Mouse (Mus musculus) kidney, embryonic 15.5 days (tissue): ENCODE measurements around the gene Scin. TPM values are rescaled to one million over a fixed set of nuclear protein-coding genes. Genes with fewer than 3 reads are reported as not detected.
A peak's percentile ranks its signal among the peaks of the same experiment; 100 is the strongest.

Source experiments
- ATAC-seq: fragments of 200-750 bp; cut with Nextera tagmentation; replicated peaks from 2 replicates; pipeline ENCODE4 v1.8.0; 2017; ENCODE audit warnings: moderate TSS enrichment; ENCODE audit not compliant: low FRiP score
- H3K27ac ChIP-seq: fragments of 300-500 bp; sonication (generic); 2 replicates; pipeline ENCODE4 v1.5.1; 2015; ENCODE audit warnings: mild to moderate bottlenecking, inconsistent platforms
- H3K27me3 ChIP-seq: fragments of 300-500 bp; sonication (generic); 2 replicates; pipeline ENCODE4 v1.6.1; 2015; ENCODE audit warnings: inconsistent platforms
- H3K36me3 ChIP-seq: fragments of 300-500 bp; sonication (generic); 2 replicates; pipeline ENCODE4 v1.6.1; 2015; ENCODE audit warnings: inconsistent platforms
- H3K4me1 ChIP-seq: fragments of 300-500 bp; sonication (generic); 2 replicates; pipeline ENCODE4 v1.6.1; 2015; ENCODE audit warnings: inconsistent platforms
- H3K4me2 ChIP-seq: fragments of 300-500 bp; sonication (generic); 2 replicates; pipeline ENCODE4 v1.6.1; 2015; ENCODE audit warnings: moderate library complexity, mild to moderate bottlenecking, inconsistent platforms
- H3K4me3 ChIP-seq: fragments of 300-500 bp; sonication (generic); replicated peaks from 2 replicates; pipeline ENCODE4 v1.5.1; 2015; ENCODE audit warnings: mild to moderate bottlenecking, inconsistent platforms
- H3K9ac ChIP-seq: fragments of 300-500 bp; sonication (generic); 2 replicates; pipeline ENCODE4 v1.6.1; 2015; ENCODE audit warnings: mild to moderate bottlenecking, inconsistent platforms
- H3K9me3 ChIP-seq: fragments of 300-500 bp; sonication (generic); replicated peaks from 2 replicates; pipeline ENCODE4 v1.6.1; 2016; ENCODE audit warnings: inconsistent platforms
- WGBS: fragments of 180-500 bp; shearing (Covaris S2); methylation state at CpG from one replicate; pipeline ENCODE4 v1.1.7; 2015; ENCODE audit warnings: mixed read lengths; 5-methylcytosine and 5-hydroxymethylcytosine counted together
- polyA plus RNA-seq: library from polyadenylated mRNA; unstranded; fragments of >200 nt; fragmentation: Nextera tagmentation; extraction: Ambion mirVana; gene quantifications from 2 replicates; pipeline ENCODE4 v1.2.1, GENCODE M21; 2015

Scin gene
- polyA plus RNA-seq, 1 experiment from 2014 or later = 14.9 TPM

GRCm38 (mm10) chr12:40043816-40044585, 90.0 kb downstream of the Scin start:
- WGBS = 81% methylated on average over 8 of the region's 8 CpGs
- H3K4me1 ChIP-seq = no peaks in the 10 kb centered on the region
- no peak overlapping the region for H3K9ac ChIP-seq
- peaks cover 2% of the 10 kb centered on the region; the same call in 1 of the 2 replicates for H3K27me3 ChIP-seq
- no peak overlapping the region for H3K4me2 ChIP-seq
- no peak overlapping the region for H3K27ac ChIP-seq
- ATAC-seq = no peak
- H3K9me3 ChIP-seq = no peaks in the 10 kb centered on the region
- no peak overlapping the region for H3K4me3 ChIP-seq
- H3K36me3 ChIP-seq = no peaks in the 10 kb centered on the region

GRCm38 (mm10) chr12:40040067-40040466, 94.0 kb downstream of the Scin start:
- Histone ChIP-seq H3K9me3 (no peaks in the 10 kb centered on the region), H3K36me3 (no peaks in the 10 kb centered on the region), H3K27me3 (peaks cover 2% of the 10 kb centered on the region; the same call in 1 of the 2 replicates), H3K4me3 (no peak overlapping the region), H3K27ac (no peak overlapping the region), H3K9ac (no peak overlapping the region), H3K4me2 (no peak overlapping the region), H3K4me1 (peaks cover 7% of the 10 kb centered on the region; the same call in 1 of the 2 replicates)
- no peak for ATAC-seq

- Histone ChIP-seq H3K9me3 (no peaks in the 10 kb centered on the region), H3K4me1 (peaks cover 7% of the 10 kb centered on the region; the same call in 1 of the 2 replicates), H3K4me3 (peak within 1 kb of the TSS; percentile 92), H3K4me2 (peak within 1 kb of the TSS; percentile 69), H3K9ac (peak within 1 kb of the TSS; percentile 75), H3K36me3 (no peaks in the 10 kb centered on the region), H3K27ac (peak within 1 kb of the TSS; percentile 94), H3K27me3 (peaks cover 2% of the 10 kb centered on the region; the same call in 1 of the 2 replicates)
- WGBS = 0% methylated on average over 57 of the region's 68 CpGs
- ATAC-seq = peak; percentile 89
Observed at GRCm38 (mm10) chr12:40037876-40038463, 96.1 kb downstream of the Scin start, which contains the start of gene Arl4a. TSS of gene Arl4a (minus strand) at chr12:40038025.

- 0 out of 2 replicates have a peak, but pooled peaks cover 2% of the 10 kb centered on the region for H3K36me3 ChIP-seq
- H3K4me3 ChIP-seq = peak overlapping the region; percentile 92
- H3K4me2 ChIP-seq = peak overlapping the region; percentile 69
- no peaks in the 10 kb centered on the region for H3K9me3 ChIP-seq
- peak overlapping the region; percentile 75 for H3K9ac ChIP-seq
- H3K4me1 ChIP-seq = peaks cover 7% of the 10 kb centered on the region; the same call in 1 of the 2 replicates
- H3K27ac ChIP-seq = peak overlapping the region; percentile 94
- WGBS = 1% methylated on average over 59 of the region's 60 CpGs
- peaks cover 2% of the 10 kb centered on the region; the same call in 1 of the 2 replicates for H3K27me3 ChIP-seq
- ATAC-seq = peak; percentile 99
Observed at GRCm38 (mm10) chr12:40037226-40037813, 96.7 kb downstream of the Scin start.

GRCm38 (mm10) chr12:40036666-40037065, 97.4 kb downstream of the Scin start:
- H3K27ac ChIP-seq = peak overlapping the region; percentile 94
- H3K27me3 ChIP-seq = peaks cover 2% of the 10 kb centered on the region; the same call in 1 of the 2 replicates
- no peaks in the 10 kb centered on the region for H3K9me3 ChIP-seq
- H3K4me3 ChIP-seq = peak overlapping the region; percentile 92
- H3K36me3 ChIP-seq = 0 out of 2 replicates have a peak, but pooled peaks cover 4% of the 10 kb centered on the region
- ATAC-seq = no peak
- peak overlapping the region; percentile 69 for H3K4me2 ChIP-seq
- peak overlapping the region; percentile 64 for H3K9ac ChIP-seq
- 2% methylated on average over 11 of the region's 11 CpGs for WGBS
- peaks cover 7% of the 10 kb centered on the region; the same call in 1 of the 2 replicates for H3K4me1 ChIP-seq

GRCm38 (mm10) chr12:40035506-40035905, 98.5 kb downstream of the Scin start:
- WGBS = 85% methylated on average over 4 of the region's 4 CpGs
- no peak for ATAC-seq
- Histone ChIP-seq H3K4me3 (peak overlapping the region; percentile 92), H3K36me3 (0 out of 2 replicates have a peak, but pooled peaks cover 4% of the 10 kb centered on the region), H3K4me2 (peak overlapping the region; percentile 69), H3K4me1 (peaks cover 7% of the 10 kb centered on the region; the same call in 1 of the 2 replicates), H3K27me3 (peaks cover 2% of the 10 kb centered on the region; the same call in 1 of the 2 replicates), H3K27ac (no peak overlapping the region), H3K9me3 (no peaks in the 10 kb centered on the region), H3K9ac (no peak overlapping the region)

- 79% methylated on average over 4 of the region's 4 CpGs for WGBS
Observed at GRCm38 (mm10) chr12:40029201-40029600, 104.8 kb downstream of the Scin start.

GRCm38 (mm10) chr12:40027846-40028245, 106.2 kb downstream of the Scin start:
- Histone ChIP-seq H3K36me3 (0 out of 2 replicates have a peak, but pooled peaks cover 4% of the 10 kb centered on the region), H3K4me3 (no peak overlapping the region), H3K27me3 (no peaks in the 10 kb centered on the region), H3K4me1 (no peaks in the 10 kb centered on the region), H3K9ac (no peak overlapping the region), H3K9me3 (no peaks in the 10 kb centered on the region), H3K27ac (no peak overlapping the region), H3K4me2 (no peak overlapping the region)
- ATAC-seq = no peak
- 86% methylated on average over 3 of the region's 3 CpGs for WGBS

More at GRCm38 (mm10) chr12:40029201-40029600, 104.8 kb downstream of the Scin start:
- Histone ChIP-seq H3K4me1 (no peaks in the 10 kb centered on the region), H3K4me3 (no peak overlapping the region), H3K36me3 (0 out of 2 replicates have a peak, but pooled peaks cover 4% of the 10 kb centered on the region), H3K4me2 (no peak overlapping the region), H3K27me3 (no peaks in the 10 kb centered on the region), H3K27ac (no peak overlapping the region), H3K9ac (no peak overlapping the region), H3K9me3 (no peaks in the 10 kb centered on the region)
- ATAC-seq = no peak

GRCm38 (mm10) chr12:40027444-40027843, 106.6 kb downstream of the Scin start:
- H3K36me3 ChIP-seq = 0 out of 2 replicates have a peak, but pooled peaks cover 3% of the 10 kb centered on the region
- H3K9ac ChIP-seq = no peak overlapping the region
- H3K9me3 ChIP-seq = no peaks in the 10 kb centered on the region
- no peak overlapping the region for H3K4me2 ChIP-seq
- no peak overlapping the region for H3K27ac ChIP-seq
- WGBS = 78% methylated on average over 3 of the region's 3 CpGs
- no peak overlapping the region for H3K4me3 ChIP-seq
- no peaks in the 10 kb centered on the region for H3K4me1 ChIP-seq
- ATAC-seq = no peak
- no peaks in the 10 kb centered on the region for H3K27me3 ChIP-seq

- H3K9ac ChIP-seq = no peak overlapping the region
- no peaks in the 10 kb centered on the region for H3K36me3 ChIP-seq
- H3K27me3 ChIP-seq = no peaks in the 10 kb centered on the region
- H3K27ac ChIP-seq = no peak overlapping the region
- H3K4me3 ChIP-seq = no peak overlapping the region
- H3K4me2 ChIP-seq = no peak overlapping the region
- ATAC-seq = no peak
- H3K4me1 ChIP-seq = no peaks in the 10 kb centered on the region
- no peaks in the 10 kb centered on the region for H3K9me3 ChIP-seq
- 80% methylated on average over 2 of the region's 2 CpGs for WGBS
Observed at GRCm38 (mm10) chr12:40023918-40024317, 110.1 kb downstream of the Scin start.

- WGBS = 85% methylated on average over 3 of the region's 3 CpGs
- H3K4me3 ChIP-seq = no peak overlapping the region
- H3K4me1 ChIP-seq = no peaks in the 10 kb centered on the region
- no peak overlapping the region for H3K4me2 ChIP-seq
- no peak overlapping the region for H3K9ac ChIP-seq
- no peak overlapping the region for H3K27ac ChIP-seq
- H3K27me3 ChIP-seq = no peaks in the 10 kb centered on the region
- no peaks in the 10 kb centered on the region for H3K36me3 ChIP-seq
- ATAC-seq = no peak
- H3K9me3 ChIP-seq = no peaks in the 10 kb centered on the region
Observed at GRCm38 (mm10) chr12:40023014-40023642, 110.9 kb downstream of the Scin start.
